Mouse (Mus musculus): Measurements from ENCODE around the gene Bloc1s3.

GRCm38 (mm10) chr7:19496214-19496555 lies 12.0 kb downstream of the Bloc1s3 start:
- TF ChIP-seq POLR2A (IDR thresholded peaks at IDR 0.05; ENCODE audit: control insufficient read depth, low read depth, low read length) (no peak), CTCF (IDR thresholded peaks at IDR 0.05; ENCODE audit: control insufficient read depth, insufficient read depth, insufficient replicate concordance, low read depth, low read length) (no peak)

All from testis, adult 2 months (tissue).